Mouse (Mus musculus) urinary bladder, postnatal 14 days (tissue): ENCODE measurements around the gene Zc4h2.

Source experiments
- DNase-seq: peaks from one replicate; pipeline ENCODE4 v3.0.0; 2021; ENCODE audit warnings: low spot score

Zc4h2 gene

DNA sequence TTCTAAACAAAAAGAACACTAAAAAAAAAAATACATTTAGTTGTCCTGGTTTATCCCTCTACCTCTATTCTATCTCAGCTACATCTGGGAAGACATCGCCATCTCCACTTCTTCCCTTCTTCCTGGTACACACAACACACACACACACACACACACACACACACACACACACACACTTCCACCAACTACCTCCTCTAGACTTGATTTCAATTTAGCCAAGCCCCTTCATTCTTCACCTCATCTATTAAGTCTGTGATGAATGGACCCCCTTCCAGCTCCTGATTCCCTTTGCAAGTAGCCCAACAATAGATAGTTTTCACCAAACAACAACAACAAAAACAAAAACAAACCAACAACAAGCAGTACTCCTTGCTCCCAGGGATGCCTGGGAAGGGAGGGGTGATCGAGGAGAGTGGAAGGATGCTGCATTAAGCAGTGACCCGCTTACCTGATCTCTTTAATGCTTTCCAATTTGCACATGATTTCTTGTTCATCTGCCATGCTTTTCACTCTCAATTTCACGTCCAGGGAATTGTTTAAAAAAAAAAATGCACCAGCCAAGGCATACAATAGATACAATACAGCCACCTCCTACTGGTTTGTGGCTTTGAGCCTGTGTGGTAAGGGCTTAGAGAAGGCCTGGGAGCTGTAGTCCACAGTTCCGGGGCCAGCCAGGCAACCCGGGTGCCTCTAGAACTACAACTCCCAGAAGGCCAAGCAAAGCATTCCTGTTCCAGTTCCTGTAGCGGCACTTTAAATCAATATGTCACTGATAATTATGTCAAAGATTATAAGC, at the start of gene Zc4h2:
Gene Zc4h2, minus strand, starts transcription at position 706 of the 796 bp plus-strand sequence.
- peak; percentile 68 for DNase-seq

DNA sequence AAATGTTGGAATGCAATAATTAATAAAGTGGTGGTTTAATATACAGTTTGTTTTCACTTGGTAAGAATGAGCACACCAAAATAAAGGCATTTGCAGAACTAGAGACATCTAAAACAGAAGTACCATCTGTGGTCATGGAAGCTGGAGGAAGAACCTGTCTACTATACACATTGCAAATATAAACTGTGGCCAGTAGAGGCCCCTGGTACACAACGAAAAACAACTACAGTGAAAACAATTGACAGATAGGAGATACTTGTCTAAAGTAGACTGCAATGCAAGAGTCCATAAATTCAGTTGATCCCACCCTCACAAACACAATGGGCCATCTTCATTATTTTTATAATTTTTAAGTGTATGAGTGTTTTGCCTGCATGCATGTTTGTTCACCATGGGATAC, 28.8 kb upstream of the Zc4h2 start:
- no peak for DNase-seq

DNA sequence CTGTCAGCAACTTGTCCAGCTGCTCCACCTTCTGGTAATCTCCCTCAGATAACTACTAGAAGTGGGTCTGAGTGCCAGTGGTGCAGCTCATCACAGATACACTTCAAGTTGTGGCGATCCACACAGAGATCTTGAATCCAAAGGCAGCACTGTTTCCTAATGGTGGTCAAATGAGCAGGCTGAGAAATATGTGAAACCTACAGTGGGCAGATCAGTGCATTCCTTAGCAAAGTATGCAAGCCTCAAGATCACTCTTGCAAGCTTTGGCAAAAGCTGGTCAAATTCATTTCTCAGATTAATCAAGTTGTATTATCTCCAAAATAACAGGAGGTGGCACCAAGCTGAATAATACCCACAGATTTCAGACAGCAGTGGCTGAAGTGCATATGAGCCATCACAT, 23.9 kb upstream of the Zc4h2 start:
- DNase-seq = no peak

DNA sequence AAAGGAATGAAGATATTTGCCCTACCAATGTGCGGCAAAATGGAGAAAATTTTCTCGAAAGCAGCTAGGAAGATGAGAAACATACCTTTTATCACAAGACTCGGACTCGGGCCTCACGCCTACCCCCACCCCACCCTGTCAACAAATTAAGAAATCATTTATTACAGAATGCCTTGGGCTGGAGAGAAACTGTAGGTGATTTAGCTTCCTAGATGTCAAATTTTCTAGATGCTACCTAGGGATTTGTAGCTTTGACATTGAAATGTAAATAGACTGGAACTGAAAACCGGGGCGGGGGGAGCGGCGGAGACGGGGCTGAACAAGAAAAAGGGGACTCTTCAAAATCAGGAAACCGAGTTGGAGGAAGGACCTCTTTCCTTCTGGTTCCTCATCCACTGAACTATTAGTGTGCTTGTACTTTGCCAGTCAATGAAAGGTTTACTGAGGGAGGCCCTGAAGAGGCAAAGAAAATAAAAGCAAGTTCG, 333 bp upstream of the Zc4h2 start:
- DNase-seq = no peak

DNA sequence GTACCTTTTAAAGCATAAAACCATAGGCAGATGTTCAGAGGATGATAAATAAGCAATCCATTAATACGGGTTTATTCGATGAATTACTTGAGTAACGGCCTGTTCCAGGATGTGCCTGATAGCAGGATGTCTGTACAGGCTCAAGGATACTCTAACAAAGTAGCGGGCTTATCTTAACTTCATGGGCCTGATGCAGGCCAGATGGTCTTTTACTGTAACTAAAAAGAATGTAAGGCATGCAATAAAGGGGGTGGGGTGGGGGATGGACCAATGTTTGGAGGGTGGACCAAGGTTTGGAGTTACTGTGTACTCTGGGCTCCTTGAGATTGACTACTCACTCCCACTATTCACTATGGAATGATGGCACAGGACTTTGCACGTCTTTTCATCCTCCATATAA, 57.7 kb downstream of the Zc4h2 start:
- DNase-seq = no peak
